Mouse (Mus musculus): ENCODE data around the gene Psmf1. TPM values are rescaled to one million over a fixed set of nuclear protein-coding genes. Genes with fewer than 3 reads are reported as not detected.
A peak's percentile ranks its signal among the peaks of the same experiment; 100 is the strongest.

Gene Psmf1
- polyA plus RNA-seq, 1 experiment from 2014 or later = 41.3 TPM

DNA sequence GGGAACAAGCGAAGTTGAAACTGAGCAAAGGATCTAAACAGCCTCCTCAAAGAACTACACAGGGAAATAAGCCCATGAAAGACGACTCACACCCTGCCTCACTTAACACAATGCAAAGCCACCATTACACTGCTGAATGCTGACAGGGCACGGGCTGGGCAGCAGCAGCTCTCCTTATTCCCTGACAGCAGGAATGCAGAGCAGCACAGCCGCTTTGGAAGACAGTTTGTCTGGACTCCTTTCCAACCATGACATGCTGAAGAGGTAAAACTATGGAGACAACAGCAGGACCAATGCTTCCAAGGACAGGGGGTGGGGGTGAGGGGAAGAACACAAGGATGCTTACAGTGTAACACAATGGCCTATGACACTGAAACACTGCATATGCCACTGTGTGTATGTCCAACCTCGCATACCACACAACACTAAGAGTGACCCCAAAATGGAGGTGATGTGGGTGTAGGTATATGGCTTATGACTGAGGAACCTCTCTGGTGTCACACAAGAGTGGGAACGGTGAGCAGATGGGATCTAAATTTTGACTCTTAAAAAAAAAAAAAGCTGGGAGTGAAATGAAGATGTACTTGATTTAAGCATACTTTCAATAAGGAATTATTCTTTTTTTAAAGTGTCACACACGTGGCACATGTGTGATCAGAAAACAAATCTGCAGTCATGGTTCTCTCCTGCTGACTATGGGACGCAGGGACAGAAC, 10.7 kb downstream of the Psmf1 start:
- no peak for TF ChIP-seq CTCF (IDR thresholded peaks at IDR 0.05; ENCODE audit: low read depth)

DNA sequence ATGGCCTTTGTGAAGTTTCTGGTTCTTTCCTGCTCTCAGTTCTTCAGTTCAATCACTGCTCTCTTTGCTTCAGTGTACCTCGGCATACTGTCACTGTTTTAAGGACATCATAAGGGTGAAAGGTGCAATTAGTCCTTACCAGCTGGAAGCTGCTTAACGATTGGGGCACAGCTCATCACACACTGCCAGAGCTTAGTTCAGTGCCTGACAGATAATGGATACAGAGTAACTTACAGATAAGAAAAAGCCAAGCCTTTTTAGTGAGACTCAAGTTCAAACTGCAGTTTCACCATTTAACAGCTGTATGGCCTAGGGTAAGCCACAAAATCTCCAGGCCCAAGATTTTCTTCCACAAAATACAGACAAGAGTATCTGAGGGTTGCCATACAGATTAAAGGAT, 19.9 kb downstream of the Psmf1 start:
- ATAC-seq (ENCODE audit: insufficient read depth) = no peak
- TF ChIP-seq CTCF (IDR thresholded peaks at IDR 0.05; ENCODE audit: low read depth) = no peak

More for the DNA sequence above, 10.7 kb downstream of the Psmf1 start:
- H3K36me3 ChIP-seq (ENCODE audit: insufficient read depth) = peaks cover 50% of the 10 kb centered on the region
- DNase-seq (no peak), ATAC-seq (ENCODE audit: insufficient read depth) (no peak)
- no peaks in the 10 kb centered on the region for H3K4me1 ChIP-seq (ENCODE audit: insufficient read depth)
- H3K9ac ChIP-seq = no peak overlapping the region
- 91% methylated on average over 8 of the region's 8 CpGs for WGBS
- H3K4me2 ChIP-seq = no peak overlapping the region
- no peaks in the 10 kb centered on the region for H3K27me3 ChIP-seq (ENCODE audit: insufficient read depth, low read length)
- no peak overlapping the region for H3K27ac ChIP-seq (ENCODE audit: low read depth)
- no peak overlapping the region for H3K4me3 ChIP-seq (ENCODE audit: low read depth, low read length)
- no peaks in the 10 kb centered on the region for H3K9me3 ChIP-seq (ENCODE audit: low read depth, low read length)

DNA sequence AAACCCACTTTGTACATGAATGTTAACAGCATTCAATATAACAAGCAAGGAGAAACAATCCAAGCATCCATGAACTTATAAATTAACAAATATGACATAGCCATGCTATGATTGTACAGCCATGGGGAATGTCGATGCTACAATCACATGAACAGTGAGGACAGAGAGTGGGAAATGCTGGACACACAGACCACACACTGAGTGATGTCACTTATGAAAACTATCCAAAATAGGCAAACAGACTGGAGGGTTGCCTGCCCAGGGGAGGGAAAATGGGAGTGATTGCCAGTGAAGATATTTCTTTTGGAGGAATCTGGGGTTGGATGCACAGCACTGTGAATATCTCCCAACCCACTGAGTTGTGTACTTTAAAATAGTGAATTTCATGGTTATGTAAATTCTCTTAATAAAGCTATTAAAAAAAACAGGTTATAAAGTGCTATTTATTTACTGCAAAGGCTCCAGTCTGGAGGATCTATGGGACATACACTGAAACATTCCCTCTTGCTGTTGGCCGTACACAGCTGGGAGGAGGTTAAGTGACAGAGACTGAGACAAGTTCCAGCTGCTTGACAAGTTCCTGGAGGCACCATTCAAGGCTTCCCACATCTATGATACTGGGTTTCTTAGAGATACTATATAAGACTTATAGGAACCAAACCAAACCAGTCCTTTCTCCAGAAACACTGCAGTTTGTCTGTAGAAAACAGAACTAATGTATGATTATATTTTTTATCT, 27.5 kb downstream of the Psmf1 start:
- H3K36me3 ChIP-seq (ENCODE audit: insufficient read depth) = peaks cover 36% of the 10 kb centered on the region
- H3K9ac ChIP-seq = no peak overlapping the region
- WGBS = 47% methylated on average over 2 of the region's 2 CpGs
- no peaks in the 10 kb centered on the region for H3K9me3 ChIP-seq (ENCODE audit: low read depth, low read length)
- no peak overlapping the region for H3K4me2 ChIP-seq
- TF ChIP-seq CTCF (IDR thresholded peaks at IDR 0.05; ENCODE audit: low read depth) = no peak
- H3K27ac ChIP-seq (ENCODE audit: low read depth) = no peak overlapping the region
- H3K4me3 ChIP-seq (ENCODE audit: low read depth, low read length) = no peak overlapping the region
- no peaks in the 10 kb centered on the region for H3K27me3 ChIP-seq (ENCODE audit: insufficient read depth, low read length)
- H3K4me1 ChIP-seq (ENCODE audit: insufficient read depth) = no peaks in the 10 kb centered on the region
- ATAC-seq (ENCODE audit: insufficient read depth) = peak; percentile 88
- DNase-seq = peak; percentile 77

More for the DNA sequence above, 19.9 kb downstream of the Psmf1 start:
- DNase-seq = no peak
- no peaks in the 10 kb centered on the region for H3K27me3 ChIP-seq (ENCODE audit: insufficient read depth, low read length)
- 84% methylated on average over 2 of the region's 2 CpGs for WGBS
- no peak overlapping the region for H3K4me3 ChIP-seq (ENCODE audit: low read depth, low read length)
- no peak overlapping the region for H3K27ac ChIP-seq (ENCODE audit: low read depth)
- H3K9ac ChIP-seq = no peak overlapping the region
- no peaks in the 10 kb centered on the region for H3K4me1 ChIP-seq (ENCODE audit: insufficient read depth)
- no peaks in the 10 kb centered on the region for H3K9me3 ChIP-seq (ENCODE audit: low read depth, low read length)
- no peak overlapping the region for H3K4me2 ChIP-seq
- H3K36me3 ChIP-seq (ENCODE audit: insufficient read depth) = peaks cover 77% of the 10 kb centered on the region

DNA sequence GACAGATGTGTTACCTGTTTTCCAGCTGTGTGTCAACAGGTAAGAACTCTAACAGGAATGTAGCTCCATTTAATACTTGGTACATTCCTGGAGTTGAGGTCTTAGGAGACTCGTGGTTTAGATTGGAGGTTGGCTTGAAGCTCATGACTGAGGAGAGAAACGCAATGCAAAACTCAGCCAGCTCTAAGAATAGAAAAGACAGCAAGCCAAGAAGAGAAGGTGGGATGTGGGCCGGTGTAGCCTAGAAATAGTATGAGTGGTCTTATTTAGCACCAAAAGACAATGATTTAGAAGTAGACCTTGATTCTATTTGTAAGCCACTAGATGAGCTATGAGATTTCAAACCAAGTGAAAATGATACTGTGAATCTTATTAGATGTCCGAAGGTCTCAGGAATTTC, 28.5 kb downstream of the Psmf1 start:
- TF ChIP-seq CTCF (IDR thresholded peaks at IDR 0.05; ENCODE audit: low read depth) = no peak
- Histone ChIP-seq H3K9ac (no peak overlapping the region), H3K27ac (ENCODE audit: low read depth) (no peak overlapping the region), H3K4me1 (ENCODE audit: insufficient read depth) (no peaks in the 10 kb centered on the region), H3K4me3 (ENCODE audit: low read depth, low read length) (no peak overlapping the region), H3K36me3 (ENCODE audit: insufficient read depth) (peaks cover 30% of the 10 kb centered on the region), H3K4me2 (no peak overlapping the region), H3K27me3 (ENCODE audit: insufficient read depth, low read length) (no peaks in the 10 kb centered on the region), H3K9me3 (ENCODE audit: low read depth, low read length) (no peaks in the 10 kb centered on the region)
- ATAC-seq (ENCODE audit: insufficient read depth) = no peak
- 92% methylated on average over 4 of the region's 4 CpGs for WGBS
- no peak for DNase-seq

DNA sequence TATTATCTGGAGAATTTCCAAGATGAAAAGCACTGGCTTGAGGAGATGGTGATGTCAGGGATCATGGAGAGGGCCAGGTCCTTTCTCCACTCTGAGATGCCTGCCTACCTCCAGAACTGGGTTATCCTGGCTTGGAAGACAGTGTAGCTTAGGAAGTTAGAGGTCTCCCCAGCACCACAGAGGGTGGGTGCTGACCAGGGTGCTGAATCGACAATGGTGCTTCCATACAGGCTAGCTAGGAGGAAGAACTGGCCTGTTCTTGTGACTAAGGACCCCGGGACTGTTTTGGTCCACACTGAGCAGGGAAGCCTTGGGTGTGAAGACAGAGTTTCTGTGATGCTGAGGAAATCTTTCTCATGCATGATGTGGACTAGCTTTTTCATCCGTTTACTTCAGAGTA, 31.3 kb downstream of the Psmf1 start:
- H3K4me3 ChIP-seq (ENCODE audit: low read depth, low read length) = no peak overlapping the region
- 32% methylated on average over 3 of the region's 3 CpGs for WGBS
- no peaks in the 10 kb centered on the region for H3K27me3 ChIP-seq (ENCODE audit: insufficient read depth, low read length)
- DNase-seq (peak; percentile 81), ATAC-seq (ENCODE audit: insufficient read depth) (peak; percentile 44; the same call in 1 of the 2 replicates)
- H3K27ac ChIP-seq (ENCODE audit: low read depth) = no peak overlapping the region
- no peaks in the 10 kb centered on the region for H3K9me3 ChIP-seq (ENCODE audit: low read depth, low read length)
- no peak overlapping the region for H3K9ac ChIP-seq
- no peak overlapping the region for H3K4me2 ChIP-seq
- H3K36me3 ChIP-seq (ENCODE audit: insufficient read depth) = peaks cover 8% of the 10 kb centered on the region
- no peaks in the 10 kb centered on the region for H3K4me1 ChIP-seq (ENCODE audit: insufficient read depth)
- TF ChIP-seq CTCF (IDR thresholded peaks at IDR 0.05; ENCODE audit: low read depth) = no peak

DNA sequence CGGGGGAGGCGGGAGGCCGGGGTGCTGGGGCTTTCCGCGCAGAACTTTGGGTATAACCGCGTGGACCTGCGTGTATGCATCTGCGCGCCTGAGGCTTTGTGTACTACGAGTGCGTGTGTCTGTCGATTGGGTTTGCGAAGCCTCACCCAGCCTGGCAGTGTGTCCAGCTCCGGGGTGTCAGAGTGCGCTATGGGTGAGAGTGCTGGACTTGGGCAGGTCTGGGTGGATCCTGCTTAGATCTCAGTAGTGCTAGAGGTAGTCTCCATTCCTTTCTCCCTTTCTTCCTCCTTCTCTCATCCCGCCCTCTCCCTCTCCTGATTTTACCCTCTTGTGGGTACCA, 41.2 kb downstream of the Psmf1 start:
- 3% methylated on average over 17 of the region's 17 CpGs for WGBS
- Histone ChIP-seq H3K36me3 (ENCODE audit: insufficient read depth) (no peaks in the 10 kb centered on the region), H3K27me3 (ENCODE audit: insufficient read depth, low read length) (peaks cover 36% of the 10 kb centered on the region), H3K4me1 (ENCODE audit: insufficient read depth) (no peaks in the 10 kb centered on the region), H3K4me3 (ENCODE audit: low read depth, low read length) (peak overlapping the region; percentile 57), H3K27ac (ENCODE audit: low read depth) (no peak overlapping the region), H3K9me3 (ENCODE audit: low read depth, low read length) (no peaks in the 10 kb centered on the region), H3K9ac (peak overlapping the region; percentile 66), H3K4me2 (peak overlapping the region; percentile 99)
- DNase-seq (peak; percentile 20), ATAC-seq (ENCODE audit: insufficient read depth) (peak; percentile 55)
- TF ChIP-seq CTCF (IDR thresholded peaks at IDR 0.05; ENCODE audit: low read depth) = no peak

DNA sequence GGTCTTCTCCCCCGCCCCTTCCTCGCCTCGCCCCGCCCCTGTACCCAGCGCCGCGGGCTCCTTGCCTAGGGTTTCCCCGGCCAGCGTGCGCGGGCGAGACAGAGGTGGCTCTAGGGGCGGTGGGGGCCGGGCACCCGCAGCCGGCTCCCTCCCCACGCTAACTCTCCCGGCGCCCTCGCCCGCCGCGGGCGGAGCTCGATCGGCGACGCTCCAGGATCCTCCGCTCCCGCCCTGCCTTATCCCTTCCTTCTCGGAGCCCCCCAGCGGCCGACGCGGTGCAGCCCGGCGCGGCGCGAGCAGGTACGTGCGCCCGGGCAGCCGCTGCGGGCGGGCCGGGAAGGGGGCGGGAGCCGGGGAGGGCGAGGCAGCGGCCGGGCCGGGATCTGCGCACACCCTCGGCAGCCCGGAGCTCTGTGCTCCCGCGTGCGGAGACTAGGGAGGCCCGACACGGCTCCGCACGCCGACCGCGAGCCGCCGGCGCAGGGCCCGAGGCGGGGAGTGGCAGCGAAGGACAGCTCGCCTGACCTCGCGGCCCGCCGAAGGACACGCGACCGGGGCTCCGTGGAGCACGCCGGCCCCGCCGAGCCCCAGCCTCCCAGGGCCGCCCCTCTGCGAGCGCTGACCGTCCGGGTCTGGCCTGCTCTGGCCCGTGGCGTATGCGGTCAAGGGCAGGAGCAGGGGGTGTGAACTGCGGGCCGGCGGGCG, 41.7 kb downstream of the Psmf1 start:
- peak overlapping the region; percentile 99 for H3K4me2 ChIP-seq
- H3K27ac ChIP-seq (ENCODE audit: low read depth) = no peak overlapping the region
- no peaks in the 10 kb centered on the region for H3K9me3 ChIP-seq (ENCODE audit: low read depth, low read length)
- WGBS = under 1% methylated on average over 81 of the region's 97 CpGs
- ATAC-seq (ENCODE audit: insufficient read depth) (peak; percentile 88), DNase-seq (peak; percentile 73)
- H3K27me3 ChIP-seq (ENCODE audit: insufficient read depth, low read length) = peaks cover 36% of the 10 kb centered on the region
- peak overlapping the region; percentile 66 for H3K9ac ChIP-seq
- peak; percentile 30 for TF ChIP-seq CTCF (IDR thresholded peaks at IDR 0.05; ENCODE audit: low read depth)
- H3K4me1 ChIP-seq (ENCODE audit: insufficient read depth) = no peaks in the 10 kb centered on the region
- H3K4me3 ChIP-seq (ENCODE audit: low read depth, low read length) = peak overlapping the region; percentile 57
- H3K36me3 ChIP-seq (ENCODE audit: insufficient read depth) = no peaks in the 10 kb centered on the region

All from lung, embryonic 14.5 days (tissue).